Mouse (Mus musculus): Measurements from ENCODE around the gene Llph.

DNA sequence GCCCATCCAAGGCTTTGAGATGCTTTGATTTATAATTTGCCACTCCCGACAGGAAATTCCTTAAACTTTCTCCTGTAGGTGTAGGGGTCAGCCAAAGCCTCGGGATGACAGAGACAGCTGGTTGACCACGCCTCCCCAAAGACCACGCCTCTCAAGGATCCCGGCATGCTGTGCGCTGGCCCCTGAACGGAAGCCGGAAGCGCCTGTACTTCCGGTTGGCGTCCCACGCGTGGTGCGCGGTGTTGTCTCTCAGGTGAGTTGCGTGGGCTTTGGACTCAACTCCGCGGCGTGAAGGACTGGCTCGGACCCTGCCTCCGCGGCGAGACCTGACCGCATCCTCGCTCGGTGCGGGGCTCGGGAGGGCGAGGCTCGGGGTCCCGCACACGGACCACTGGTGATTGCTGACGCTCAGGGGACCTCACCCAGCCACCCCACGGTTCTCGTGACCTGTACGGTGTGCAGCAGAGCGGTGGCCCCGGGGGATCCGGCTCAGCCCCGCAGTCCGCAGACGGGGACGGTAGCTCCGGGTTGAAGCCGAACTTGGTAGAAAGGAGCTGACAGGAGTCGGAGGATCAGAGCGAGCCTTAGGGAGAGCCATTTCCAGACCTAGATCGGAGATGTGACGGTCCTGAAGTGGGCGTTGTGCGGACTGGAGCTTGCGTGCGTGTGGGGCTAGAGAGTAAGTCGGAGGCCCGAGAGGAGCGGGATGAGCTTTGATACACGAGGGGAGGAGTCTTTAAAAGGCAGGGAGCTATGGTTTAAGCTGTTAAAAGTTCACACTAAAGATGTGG is at the start of gene Llph:
- TF ChIP-seq CTCF (IDR thresholded peaks at IDR 0.05; ENCODE audit: borderline replicate concordance, extremely low read depth, insufficient read depth, insufficient read length) (no peak), POLR2A (IDR thresholded peaks at IDR 0.05; ENCODE audit: borderline replicate concordance, extremely low read depth, insufficient read depth, insufficient read length, poor library complexity, severe bottlenecking) (peak; percentile 41; the same call in 1 of the 2 replicates)
